Mouse (Mus musculus): Measurements from ENCODE around the gene Colgalt2.

GRCm38 (mm10) chr1:152439408-152439807 is 39.8 kb downstream of the Colgalt2 start:
- no peak for TF ChIP-seq CTCF (IDR thresholded peaks at IDR 0.05; ENCODE audit: borderline replicate concordance, control insufficient read depth, extremely low read depth, insufficient read depth, low read length, poor library complexity)
- TF ChIP-seq POLR2A (IDR thresholded peaks at IDR 0.05; ENCODE audit: control insufficient read depth, extremely low read depth, insufficient read depth, low read length, poor library complexity), result no peak

All from thymus, adult 2 months (tissue).